Mouse (Mus musculus) forebrain, embryonic 13.5 days (tissue): ENCODE results near the gene Stk32b. TPM values are rescaled to one million over a fixed set of nuclear protein-coding genes. Genes with fewer than 3 reads are reported as not detected.
A peak's percentile ranks its signal among the peaks of the same experiment; 100 is the strongest.

Experiments used
- ATAC-seq: fragments of 200-750 bp; cut with Nextera tagmentation; 2 replicates; pipeline ENCODE4 v1.8.0; 2017
- H3K27ac ChIP-seq: fragments of 300-500 bp; sonication (generic); 2 replicates; pipeline ENCODE4 v1.5.1; 2015; ENCODE audit warnings: inconsistent platforms, mild to moderate bottlenecking, moderate library complexity
- H3K27me3 ChIP-seq: fragments of 300-500 bp; sonication (generic); 2 replicates; pipeline ENCODE4 v1.6.1; 2015; ENCODE audit warnings: mild to moderate bottlenecking, inconsistent platforms
- H3K36me3 ChIP-seq: fragments of 300-500 bp; sonication (generic); 2 replicates; pipeline ENCODE4 v1.6.1; 2015; ENCODE audit warnings: mild to moderate bottlenecking, inconsistent platforms; ENCODE audit not compliant: poor library complexity, severe bottlenecking
- H3K4me1 ChIP-seq: fragments of 300-500 bp; sonication (generic); 2 replicates; pipeline ENCODE4 v1.6.1; 2015; ENCODE audit warnings: inconsistent platforms
- H3K4me2 ChIP-seq: fragments of 300-500 bp; sonication (generic); 2 replicates; pipeline ENCODE4 v1.6.1; 2015; ENCODE audit warnings: inconsistent platforms, mild to moderate bottlenecking, moderate library complexity
- H3K4me3 ChIP-seq: fragments of 300-500 bp; sonication (generic); 2 replicates; pipeline ENCODE4 v1.5.1; 2015; ENCODE audit warnings: mild to moderate bottlenecking, inconsistent platforms
- H3K9ac ChIP-seq: fragments of 300-500 bp; sonication (generic); 2 replicates; pipeline ENCODE4 v1.6.1; 2015; ENCODE audit warnings: mild to moderate bottlenecking, inconsistent platforms
- H3K9me3 ChIP-seq: fragments of 300-500 bp; sonication (generic); replicated peaks from 2 replicates; pipeline ENCODE4 v1.6.1; 2016; ENCODE audit warnings: inconsistent platforms
- WGBS: fragments of 180-500 bp; shearing (Covaris S2); methylation state at CpG from one replicate; pipeline ENCODE4 v1.1.7; 2015; 5-methylcytosine and 5-hydroxymethylcytosine counted together
- polyA plus RNA-seq: library from polyadenylated mRNA; unstranded; fragments of >200 nt; fragmentation: Nextera tagmentation; extraction: Ambion mirVana; gene quantifications from 2 replicates; pipeline ENCODE4 v1.2.1, GENCODE M21; 2015

Stk32b gene
- polyA plus RNA-seq, 1 experiment from 2014 or later, result 7.7 TPM

GRCm38 (mm10) chr5:37586071-37586470 is 130.9 kb downstream of the Stk32b start:
- 80% methylated on average over 6 of the region's 6 CpGs for WGBS
- Histone ChIP-seq H3K9ac (no peak overlapping the region), H3K27ac (no peak overlapping the region), H3K36me3 (no peaks in the 10 kb centered on the region), H3K4me3 (no peak overlapping the region), H3K27me3 (no peaks in the 10 kb centered on the region), H3K4me1 (no peaks in the 10 kb centered on the region), H3K4me2 (no peak overlapping the region), H3K9me3 (no peaks in the 10 kb centered on the region)
- no peak for ATAC-seq

GRCm38 (mm10) chr5:37575427-37575826 is 141.5 kb downstream of the Stk32b start:
- Histone ChIP-seq H3K9me3 (no peaks in the 10 kb centered on the region), H3K9ac (no peak overlapping the region), H3K4me3 (no peak overlapping the region), H3K36me3 (no peaks in the 10 kb centered on the region), H3K4me2 (no peak overlapping the region), H3K27me3 (no peaks in the 10 kb centered on the region), H3K27ac (no peak overlapping the region), H3K4me1 (no peaks in the 10 kb centered on the region)
- ATAC-seq, result no peak
- 87% methylated on average over 6 of the region's 6 CpGs for WGBS

GRCm38 (mm10) chr5:37557274-37557815 is 159.6 kb downstream of the Stk32b start:
- no peak overlapping the region for H3K4me2 ChIP-seq
- no peaks in the 10 kb centered on the region for H3K27me3 ChIP-seq
- no peak overlapping the region for H3K9ac ChIP-seq
- peak; percentile 67; the same call in 1 of the 2 replicates for ATAC-seq
- 38% methylated on average over 6 of the region's 6 CpGs for WGBS
- no peak overlapping the region for H3K27ac ChIP-seq
- no peak overlapping the region for H3K4me3 ChIP-seq
- 0 out of 2 replicates have a peak, but pooled peaks cover 6% of the 10 kb centered on the region for H3K4me1 ChIP-seq
- H3K36me3 ChIP-seq, result no peaks in the 10 kb centered on the region
- no peaks in the 10 kb centered on the region for H3K9me3 ChIP-seq

- Histone ChIP-seq H3K4me2 (no peak overlapping the region), H3K27ac (no peak overlapping the region), H3K9me3 (no peaks in the 10 kb centered on the region), H3K9ac (no peak overlapping the region), H3K36me3 (no peaks in the 10 kb centered on the region), H3K4me1 (0 out of 2 replicates have a peak, but pooled peaks cover 6% of the 10 kb centered on the region), H3K27me3 (no peaks in the 10 kb centered on the region), H3K4me3 (no peak overlapping the region)
- 84% methylated on average over 4 of the region's 4 CpGs for WGBS
- ATAC-seq, result no peak
Observed at GRCm38 (mm10) chr5:37554231-37554630, 162.7 kb downstream of the Stk32b start.

GRCm38 (mm10) chr5:37551649-37552048 is 165.3 kb downstream of the Stk32b start:
- H3K9me3 ChIP-seq, result no peaks in the 10 kb centered on the region
- no peak overlapping the region for H3K4me2 ChIP-seq
- no peak overlapping the region for H3K27ac ChIP-seq
- H3K4me3 ChIP-seq, result no peak overlapping the region
- H3K27me3 ChIP-seq, result no peaks in the 10 kb centered on the region
- no peaks in the 10 kb centered on the region for H3K4me1 ChIP-seq
- no peak overlapping the region for H3K9ac ChIP-seq
- no peak for ATAC-seq
- 78% methylated on average over 5 of the region's 5 CpGs for WGBS
- H3K36me3 ChIP-seq, result no peaks in the 10 kb centered on the region

- no peak for ATAC-seq
- H3K36me3 ChIP-seq, result no peaks in the 10 kb centered on the region
- no peaks in the 10 kb centered on the region for H3K27me3 ChIP-seq
- H3K4me3 ChIP-seq, result no peak overlapping the region
- H3K27ac ChIP-seq, result no peak overlapping the region
- H3K9me3 ChIP-seq, result no peaks in the 10 kb centered on the region
- no peaks in the 10 kb centered on the region for H3K4me1 ChIP-seq
- H3K4me2 ChIP-seq, result no peak overlapping the region
- no peak overlapping the region for H3K9ac ChIP-seq
- WGBS, result 77% methylated on average over 4 of the region's 4 CpGs
Observed at GRCm38 (mm10) chr5:37535726-37536293, 181.2 kb downstream of the Stk32b start.

- no peaks in the 10 kb centered on the region for H3K4me1 ChIP-seq
- no peaks in the 10 kb centered on the region for H3K27me3 ChIP-seq
- ATAC-seq, result no peak; the same call in 1 of the 2 replicates
- no peak overlapping the region for H3K4me2 ChIP-seq
- no peaks in the 10 kb centered on the region for H3K9me3 ChIP-seq
- H3K27ac ChIP-seq, result no peak overlapping the region
- no peaks in the 10 kb centered on the region for H3K36me3 ChIP-seq
- no peak overlapping the region for H3K9ac ChIP-seq
- WGBS, result 82% methylated on average over 5 of the region's 5 CpGs
- H3K4me3 ChIP-seq, result no peak overlapping the region
Observed at GRCm38 (mm10) chr5:37535227-37535626, 181.7 kb downstream of the Stk32b start.

GRCm38 (mm10) chr5:37525363-37525762 is 191.6 kb downstream of the Stk32b start:
- Histone ChIP-seq H3K27ac (no peak overlapping the region), H3K27me3 (no peaks in the 10 kb centered on the region), H3K9ac (no peak overlapping the region), H3K36me3 (no peaks in the 10 kb centered on the region), H3K4me2 (no peak overlapping the region), H3K4me3 (no peak overlapping the region), H3K9me3 (no peaks in the 10 kb centered on the region), H3K4me1 (no peaks in the 10 kb centered on the region)
- ATAC-seq, result no peak
- 83% methylated on average over 5 of the region's 5 CpGs for WGBS

GRCm38 (mm10) chr5:37520441-37520840 is 196.5 kb downstream of the Stk32b start:
- WGBS, result 84% methylated on average over 3 of the region's 3 CpGs

GRCm38 (mm10) chr5:37512479-37512878 is 204.5 kb downstream of the Stk32b start:
- Histone ChIP-seq H3K36me3 (no peaks in the 10 kb centered on the region), H3K27ac (no peak overlapping the region), H3K9ac (no peak overlapping the region), H3K4me1 (0 out of 2 replicates have a peak, but pooled peaks cover 2% of the 10 kb centered on the region), H3K4me2 (no peak overlapping the region), H3K9me3 (no peaks in the 10 kb centered on the region), H3K4me3 (no peak overlapping the region), H3K27me3 (no peaks in the 10 kb centered on the region)
- no peak for ATAC-seq
- WGBS, result 31% methylated on average over 2 of the region's 2 CpGs

More at GRCm38 (mm10) chr5:37520441-37520840, 196.5 kb downstream of the Stk32b start:
- Histone ChIP-seq H3K4me3 (no peak overlapping the region), H3K9me3 (no peaks in the 10 kb centered on the region), H3K4me2 (no peak overlapping the region), H3K9ac (no peak overlapping the region), H3K27ac (no peak overlapping the region), H3K4me1 (no peaks in the 10 kb centered on the region), H3K36me3 (no peaks in the 10 kb centered on the region), H3K27me3 (no peaks in the 10 kb centered on the region)
- no peak for ATAC-seq

- 77% methylated on average over 12 of the region's 12 CpGs for WGBS
- ATAC-seq, result no peak
- Histone ChIP-seq H3K36me3 (no peaks in the 10 kb centered on the region), H3K27ac (no peak overlapping the region), H3K4me3 (no peak overlapping the region), H3K9ac (no peak overlapping the region), H3K4me2 (no peak overlapping the region), H3K9me3 (no peaks in the 10 kb centered on the region), H3K27me3 (no peaks in the 10 kb centered on the region), H3K4me1 (no peaks in the 10 kb centered on the region)
Observed at GRCm38 (mm10) chr5:37506880-37507519, 210.0 kb downstream of the Stk32b start.

GRCm38 (mm10) chr5:37494984-37495476 is 221.9 kb downstream of the Stk32b start:
- Histone ChIP-seq H3K4me1 (no peaks in the 10 kb centered on the region), H3K9ac (no peak overlapping the region), H3K4me2 (no peak overlapping the region), H3K4me3 (no peak overlapping the region), H3K27ac (no peak overlapping the region), H3K36me3 (no peaks in the 10 kb centered on the region), H3K9me3 (no peaks in the 10 kb centered on the region), H3K27me3 (no peaks in the 10 kb centered on the region)
- 87% methylated on average over 3 of the region's 3 CpGs for WGBS
- ATAC-seq, result no peak
